Comparison of ENCODE assay signal across 32 mouse cellular contexts in genomic region chrX:116855785-116856184, GRCm38 (mm10).
"Had no signal": no experiment of that assay in that cellular context is flagged by ENCODE, and none has a peak within 500 bp of the region (broad histone marks: within the 10 kb centered on the region; RNA-seq: fewer than 3 reads in every experiment).

No protein-coding gene starts in this region.

- H3K27me3 ChIP-seq: limb, embryonic 12.5 days; limb, embryonic 13.5 days; limb, embryonic 15.5 days; liver, embryonic 12.5 days; liver, embryonic 13.5 days; liver, embryonic 15.5 days; lung, embryonic 15.5 days; megakaryocyte, embryonic 14.5 days; midbrain, embryonic 12.5 days; midbrain, embryonic 13.5 days; midbrain, embryonic 15.5 days; neural tube, embryonic 12.5 days had no signal

- H3K4me3 ChIP-seq: limb, embryonic 10.5 days; limb, embryonic 12.5 days; limb, embryonic 13.5 days; limb, embryonic 15.5 days; liver, embryonic 12.5 days; liver, embryonic 13.5 days; liver, embryonic 15.5 days; lung, embryonic 15.5 days; megakaryocyte, embryonic 14.5 days; midbrain, embryonic 10.5 days; midbrain, embryonic 12.5 days; midbrain, embryonic 13.5 days; midbrain, embryonic 15.5 days; myocyte; neural tube, embryonic 12.5 days had no signal

- H3K4me2 ChIP-seq: limb, embryonic 12.5 days; limb, embryonic 13.5 days; limb, embryonic 15.5 days; liver, embryonic 11.5 days; liver, embryonic 12.5 days; liver, embryonic 13.5 days; liver, embryonic 15.5 days; lung, embryonic 14.5 days; lung, embryonic 15.5 days; midbrain, embryonic 11.5 days; midbrain, embryonic 12.5 days; midbrain, embryonic 13.5 days; midbrain, embryonic 15.5 days; neural tube, embryonic 12.5 days had no signal

- DNase-seq: left cerebral cortex, postnatal 4 days; liver; liver, embryonic 13.5 days; liver, postnatal 0 days; lung, adult 18-20 months; lung, adult 2 months; lung, embryonic 14.5 days; lung, postnatal 10 days; lung, postnatal 14 days; lung, postnatal 36 days; lung, postnatal 4 days; midbrain, embryonic 14.5 days had no signal

- H3K4me1 ChIP-seq: limb, embryonic 10.5 days; limb, embryonic 12.5 days; limb, embryonic 13.5 days; limb, embryonic 15.5 days; liver, embryonic 12.5 days; liver, embryonic 13.5 days; liver, embryonic 15.5 days; lung, embryonic 15.5 days; megakaryocyte, embryonic 14.5 days; midbrain, embryonic 10.5 days; midbrain, embryonic 12.5 days; midbrain, embryonic 13.5 days; midbrain, embryonic 15.5 days; neural tube, embryonic 12.5 days had no signal

- H3K27ac ChIP-seq: limb, embryonic 10.5 days; limb, embryonic 12.5 days; limb, embryonic 13.5 days; limb, embryonic 15.5 days; liver, embryonic 12.5 days; liver, embryonic 13.5 days; liver, embryonic 14.5 days; liver, embryonic 15.5 days; lung, embryonic 15.5 days; macrophage; midbrain, embryonic 10.5 days; midbrain, embryonic 12.5 days; midbrain, embryonic 13.5 days; midbrain, embryonic 15.5 days; neural tube, embryonic 12.5 days had no signal

- H3K9ac ChIP-seq: limb, embryonic 12.5 days; limb, embryonic 13.5 days; limb, embryonic 15.5 days; liver, embryonic 12.5 days; liver, embryonic 13.5 days; liver, embryonic 14.5 days; liver, embryonic 15.5 days; liver, postnatal 0 days; lung, embryonic 14.5 days; lung, embryonic 15.5 days; midbrain, embryonic 12.5 days; midbrain, embryonic 13.5 days; midbrain, embryonic 15.5 days; neural tube, embryonic 12.5 days had no signal

- H3K9me3 ChIP-seq: limb, embryonic 10.5 days; limb, embryonic 12.5 days; limb, embryonic 13.5 days; limb, embryonic 15.5 days; liver, embryonic 12.5 days; liver, embryonic 13.5 days; liver, embryonic 15.5 days; lung, embryonic 15.5 days; megakaryocyte, embryonic 14.5 days; midbrain, embryonic 10.5 days; midbrain, embryonic 12.5 days; midbrain, embryonic 13.5 days; midbrain, embryonic 15.5 days; neural tube, embryonic 12.5 days had no signal

- ATAC-seq: liver, embryonic 12.5 days; liver, postnatal 0 days; lung, postnatal 0 days; midbrain, embryonic 13.5 days; midbrain, embryonic 15.5 days; midbrain, embryonic 16.5 days had no signal

- H3K36me3 ChIP-seq: limb, embryonic 10.5 days; limb, embryonic 12.5 days; limb, embryonic 13.5 days; limb, embryonic 15.5 days; liver, embryonic 12.5 days; liver, embryonic 13.5 days; liver, embryonic 15.5 days; lung, embryonic 15.5 days; midbrain, embryonic 10.5 days; midbrain, embryonic 12.5 days; midbrain, embryonic 13.5 days; midbrain, embryonic 15.5 days; neural tube, embryonic 12.5 days had no signal
